Mouse (Mus musculus): Measurements from ENCODE around the gene Psmb8. TPM values are rescaled to one million over a fixed set of nuclear protein-coding genes. Genes with fewer than 3 reads are reported as not detected.

Psmb8 gene
- total RNA-seq (2014; fragmentation: Nextera tagmentation): 391 and 417 TPM in 2 replicates
- total RNA-seq (2017): 462 and 464 TPM in 2 replicates

DNA sequence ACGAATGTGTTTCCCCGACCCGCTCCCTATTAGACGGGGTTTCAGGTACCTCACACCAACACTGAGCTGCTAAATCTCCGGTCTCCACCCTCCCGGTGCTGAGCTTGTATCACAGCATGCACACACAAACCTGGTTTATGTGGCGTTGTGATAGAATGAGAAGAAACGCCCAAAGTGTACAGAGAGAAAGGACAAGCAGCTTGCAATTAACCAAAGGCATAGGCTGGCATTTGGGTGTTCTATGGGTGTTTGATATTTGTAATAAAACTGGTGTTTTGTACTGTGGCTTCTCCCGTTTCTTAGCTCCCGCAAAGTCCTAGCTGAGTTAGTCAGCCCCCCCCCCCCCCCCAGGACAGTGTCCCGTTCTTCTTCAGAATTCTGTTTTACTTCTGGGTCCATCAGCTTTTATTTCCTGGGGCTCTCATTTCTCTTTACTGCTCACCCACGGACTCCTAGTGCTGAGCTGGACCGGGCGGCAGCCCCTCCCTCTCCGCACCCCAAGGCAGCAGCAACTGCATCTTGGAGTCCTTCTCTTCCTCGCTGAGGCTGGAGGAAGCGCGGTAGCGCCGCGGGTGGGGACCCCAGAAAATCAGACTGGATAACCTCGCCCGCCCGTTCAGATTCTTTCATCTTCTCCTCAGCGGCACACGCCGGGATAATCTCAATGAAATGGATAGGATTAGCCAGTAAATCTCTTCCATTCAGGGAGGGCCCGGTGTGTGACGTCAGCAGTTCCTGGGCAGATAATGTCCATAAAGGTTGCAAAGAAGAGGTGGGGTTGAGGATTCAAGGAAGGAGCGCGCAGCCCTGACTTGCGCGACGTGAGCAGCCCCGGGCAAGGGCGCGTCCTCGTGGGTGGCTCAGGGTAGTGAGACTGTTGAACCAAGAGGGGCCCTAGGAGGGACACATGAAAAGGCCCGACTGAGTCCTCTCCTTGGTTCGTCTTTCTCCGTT, at the start of gene Psmb8:
Gene Psmb8 (plus strand): TSS at position 781 of the 954 bp plus-strand sequence.
- peak; percentile 77 for ATAC-seq (replicated peaks; ENCODE audit: poor library complexity, severe bottlenecking)

DNA sequence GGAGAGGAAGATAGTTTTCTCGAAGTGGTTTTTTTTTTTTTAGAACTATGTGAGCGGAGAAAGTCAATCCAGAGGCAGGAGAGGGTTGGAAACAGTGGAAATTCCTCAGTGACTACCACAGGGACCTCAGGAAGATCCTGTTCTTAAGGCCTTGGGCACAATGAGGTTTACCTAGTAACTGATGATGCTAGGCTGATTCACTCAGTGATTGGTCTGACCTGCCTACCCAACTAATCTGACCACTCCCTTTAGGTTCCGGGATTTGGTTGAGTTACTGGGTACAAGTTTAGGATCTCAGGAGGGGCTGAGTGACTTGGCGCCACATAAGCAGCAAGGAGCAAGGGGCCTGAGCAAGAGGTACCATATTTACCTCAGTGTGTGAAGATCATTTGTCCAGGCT, 44.6 kb upstream of the Psmb8 start, which contains the start of gene H2-DMb1:
Gene H2-DMb1 (plus strand): TSS at position 150 of the 400 bp plus-strand sequence.
- peak; percentile 83 for ATAC-seq (replicated peaks; ENCODE audit: poor library complexity, severe bottlenecking)

- no peak for ATAC-seq (replicated peaks; ENCODE audit: poor library complexity, severe bottlenecking)
Measured at GRCm38 (mm10) chr17:34155534-34155933, 42.0 kb upstream of the Psmb8 start.

- ATAC-seq (replicated peaks; ENCODE audit: poor library complexity, severe bottlenecking): peak; percentile 20; the same call in 1 of the 2 replicates
Measured at GRCm38 (mm10) chr17:34164202-34164895, 33.2 kb upstream of the Psmb8 start.

- ATAC-seq (replicated peaks; ENCODE audit: poor library complexity, severe bottlenecking): peak; percentile 79
Measured at GRCm38 (mm10) chr17:34165033-34165730, 32.3 kb upstream of the Psmb8 start.

DNA sequence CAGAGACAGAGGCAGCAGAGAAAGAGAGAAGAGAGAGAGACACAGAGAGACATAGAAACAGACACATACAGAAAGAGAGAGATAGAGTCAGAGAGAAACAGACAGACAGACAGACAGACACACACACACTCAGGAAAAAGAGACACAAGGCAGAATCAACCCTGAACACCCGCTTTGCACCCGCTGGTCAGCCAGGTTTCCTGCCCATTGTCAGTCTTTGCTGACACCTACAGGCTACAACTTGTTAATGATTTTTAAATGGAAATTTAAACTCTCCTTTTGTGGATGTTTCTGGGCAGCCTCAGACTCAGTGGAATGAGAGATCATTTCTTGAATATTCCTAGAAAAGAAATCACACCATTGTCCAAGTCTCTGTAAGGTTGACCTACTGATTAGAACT, 28.2 kb upstream of the Psmb8 start:
- ATAC-seq (replicated peaks; ENCODE audit: poor library complexity, severe bottlenecking): peak; percentile 33

DNA sequence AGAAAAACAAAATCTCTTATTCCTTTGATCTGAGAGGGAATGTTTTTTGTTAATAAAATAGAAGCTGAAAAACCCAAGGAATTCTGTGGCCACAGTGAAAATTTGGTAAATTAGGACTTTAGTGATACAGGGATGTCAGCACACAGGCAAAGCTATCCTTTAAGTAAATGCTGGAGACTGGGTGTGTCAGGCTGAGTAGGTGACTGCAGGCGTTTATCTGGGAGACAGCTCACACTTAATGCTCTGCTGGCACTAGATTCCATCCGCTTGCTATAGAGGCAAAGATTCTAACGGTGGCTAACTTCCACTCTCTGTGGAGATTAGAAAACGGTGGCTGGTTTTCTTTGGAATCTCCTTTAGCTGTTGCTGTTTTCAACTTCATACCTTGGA, 27.0 kb upstream of the Psmb8 start:
- ATAC-seq (replicated peaks; ENCODE audit: poor library complexity, severe bottlenecking): no peak

GRCm38 (mm10) chr17:34170877-34171498, 26.5 kb upstream of the Psmb8 start:
- ATAC-seq (replicated peaks; ENCODE audit: poor library complexity, severe bottlenecking): peak; percentile 74

GRCm38 (mm10) chr17:34172528-34172927, 25.0 kb upstream of the Psmb8 start:
- ATAC-seq (replicated peaks; ENCODE audit: poor library complexity, severe bottlenecking): no peak

- ATAC-seq (replicated peaks; ENCODE audit: poor library complexity, severe bottlenecking): peak; percentile 56
Measured at GRCm38 (mm10) chr17:34174075-34174474, 23.4 kb upstream of the Psmb8 start.

- no peak for ATAC-seq (replicated peaks; ENCODE audit: poor library complexity, severe bottlenecking)
Measured at GRCm38 (mm10) chr17:34177179-34177578, 20.3 kb upstream of the Psmb8 start.

- ATAC-seq (replicated peaks; ENCODE audit: poor library complexity, severe bottlenecking): no peak
Measured at GRCm38 (mm10) chr17:34179019-34179418, 18.5 kb upstream of the Psmb8 start.

- ATAC-seq (replicated peaks; ENCODE audit: poor library complexity, severe bottlenecking): peak; percentile 87
Measured at GRCm38 (mm10) chr17:34179913-34180859, 17.3 kb upstream of the Psmb8 start.

DNA sequence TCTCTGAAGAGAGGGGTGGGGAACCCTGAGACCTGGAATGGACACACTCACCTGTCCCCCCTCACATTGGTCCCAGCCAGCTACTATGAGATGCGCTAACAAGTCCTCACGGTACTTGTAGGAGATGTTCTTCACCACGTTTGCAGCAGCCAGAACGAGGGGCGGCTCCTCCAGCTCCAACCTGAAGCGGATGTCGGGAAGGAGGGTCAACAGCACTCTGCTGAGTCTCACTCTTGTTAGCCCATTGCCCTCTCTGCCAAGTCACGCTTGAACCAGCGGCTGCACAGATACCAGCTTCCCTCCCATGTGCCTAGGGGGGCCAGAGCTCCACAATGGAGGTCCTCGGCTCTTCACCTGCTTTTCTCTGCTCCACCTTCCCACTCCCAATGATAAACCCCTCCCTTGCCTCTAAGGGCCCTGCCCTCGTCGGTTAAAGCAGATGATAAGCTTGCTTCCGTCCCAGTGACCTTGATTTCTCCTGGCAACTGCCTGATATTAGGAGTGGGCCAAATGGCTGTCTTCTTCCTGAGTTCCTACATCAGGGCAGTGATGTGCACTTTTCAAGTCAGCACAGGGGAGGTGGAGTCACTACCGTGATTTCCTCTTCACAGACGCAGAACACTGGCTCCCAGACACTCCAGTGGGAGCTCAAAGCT, 13.8 kb upstream of the Psmb8 start:
- ATAC-seq (replicated peaks; ENCODE audit: poor library complexity, severe bottlenecking): no peak

DNA sequence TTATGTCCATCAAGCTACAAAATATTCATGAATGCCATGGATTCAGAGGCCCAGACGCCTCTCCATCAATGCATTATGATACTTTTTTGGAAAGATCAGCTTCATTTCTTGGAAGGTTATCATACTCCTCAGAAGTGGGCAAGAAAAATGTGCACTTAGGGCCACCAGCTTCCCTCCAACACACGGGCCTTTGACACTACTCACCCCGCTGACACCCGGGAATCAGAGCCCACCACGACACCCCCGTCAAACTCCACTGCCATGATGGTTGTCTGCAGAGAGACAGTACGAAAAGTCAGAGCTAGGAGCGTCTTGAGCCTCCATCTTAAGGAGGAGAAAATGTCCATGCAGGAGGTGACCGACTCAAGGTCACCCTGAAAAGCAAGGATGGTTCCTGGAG, 12.0 kb upstream of the Psmb8 start:
- ATAC-seq (replicated peaks; ENCODE audit: poor library complexity, severe bottlenecking): no peak

GRCm38 (mm10) chr17:34186885-34187260, 10.6 kb upstream of the Psmb8 start:
- peak; percentile 32 for ATAC-seq (replicated peaks; ENCODE audit: poor library complexity, severe bottlenecking)

- peak; percentile 83 for ATAC-seq (replicated peaks; ENCODE audit: poor library complexity, severe bottlenecking)
Measured at GRCm38 (mm10) chr17:34187261-34187916, 10.1 kb upstream of the Psmb8 start, which contains the start of the genes Tap1 and Psmb9. TSS of gene Tap1 (plus strand) at chr17:34187553. TSS of gene Psmb9 (minus strand) at chr17:34187764.

DNA sequence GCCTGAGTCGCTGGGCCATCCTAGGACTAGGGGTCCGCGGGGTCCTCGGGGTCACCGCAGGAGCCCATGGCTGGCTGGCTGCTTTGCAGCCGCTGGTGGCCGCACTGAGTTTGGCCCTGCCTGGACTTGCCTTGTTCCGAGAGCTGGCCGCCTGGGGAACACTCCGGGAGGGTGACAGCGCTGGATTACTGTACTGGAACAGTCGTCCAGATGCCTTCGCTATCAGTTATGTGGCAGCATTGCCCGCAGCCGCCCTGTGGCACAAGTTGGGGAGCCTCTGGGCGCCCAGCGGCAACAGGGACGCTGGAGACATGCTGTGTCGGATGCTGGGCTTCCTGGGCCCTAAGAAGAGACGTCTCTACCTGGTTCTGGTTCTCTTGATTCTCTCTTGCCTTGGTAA, 9.5 kb upstream of the Psmb8 start:
- no peak for ATAC-seq (replicated peaks; ENCODE audit: poor library complexity, severe bottlenecking)

Measured in granulocyte monocyte progenitor cell, adult 5-6 weeks (primary cell).